Mouse (Mus musculus) hindbrain, embryonic 14.5 days (tissue): ENCODE measurements at regions not wholly inside any gene's neighbourhood (a gene's known extent, or its start where the extent isn't known, plus 50 kb on each side); places are given as distances from the start of the nearest gene placed in this dataset.

Source experiments
- ATAC-seq: fragments of 200-750 bp; cut with Nextera tagmentation; 2 replicates; pipeline ENCODE4 v1.8.0; 2017; ENCODE audit warnings: moderate number of reproducible peaks, mild to moderate bottlenecking, moderate TSS enrichment, moderate library complexity; ENCODE audit not compliant: low FRiP score
- DNase-seq: peaks from one replicate; pipeline ENCODE4 v3.0.0-alpha.2; 2015; ENCODE audit warnings: low spot score
- H3K27ac ChIP-seq: fragments of 300-500 bp; sonication (generic); 2 replicates; pipeline ENCODE4 v1.5.1; 2014; ENCODE audit warnings: mild to moderate bottlenecking, moderate library complexity
- H3K27me3 ChIP-seq: fragments of 300-500 bp; sonication (generic); 2 replicates; pipeline ENCODE4 v1.6.1; 2014; ENCODE audit warnings: mild to moderate bottlenecking, low read length, mixed read lengths; ENCODE audit not compliant: control insufficient read depth, insufficient read depth
- H3K36me3 ChIP-seq: fragments of 300-500 bp; sonication (generic); replicated peaks from 2 replicates; pipeline ENCODE4 v1.6.1; 2014; ENCODE audit not compliant: control insufficient read depth, insufficient read depth
- H3K4me1 ChIP-seq: fragments of 300-500 bp; sonication (generic); replicated peaks from 2 replicates; pipeline ENCODE4 v1.6.1; 2014; ENCODE audit warnings: antibody characterized with exemption, low read length, mixed read lengths; ENCODE audit not compliant: control insufficient read depth, insufficient read depth
- H3K4me2 ChIP-seq: fragments of 300-500 bp; sonication (generic); replicated peaks from 2 replicates; pipeline ENCODE4 v1.6.1; 2014; ENCODE audit warnings: mild to moderate bottlenecking, moderate library complexity
- H3K4me3 ChIP-seq: fragments of 300-500 bp; sonication (generic); replicated peaks from 2 replicates; pipeline ENCODE4 v1.5.1; 2014; ENCODE audit warnings: mild to moderate bottlenecking, low read length
- H3K9ac ChIP-seq: fragments of 300-500 bp; sonication (generic); 2 replicates; pipeline ENCODE4 v1.6.1; 2014
- H3K9me3 ChIP-seq: fragments of 300-500 bp; sonication (generic); 2 replicates; pipeline ENCODE4 v1.6.1; 2016; ENCODE audit warnings: low read length; ENCODE audit not compliant: control insufficient read depth
- WGBS: fragments of 180-500 bp; shearing (Covaris S2); extraction: QIAGEN DNeasy Blood & Tissue Kit; methylation state at CpG from one replicate; pipeline ENCODE4 v1.1.7; 2014; 5-methylcytosine and 5-hydroxymethylcytosine counted together

DNA sequence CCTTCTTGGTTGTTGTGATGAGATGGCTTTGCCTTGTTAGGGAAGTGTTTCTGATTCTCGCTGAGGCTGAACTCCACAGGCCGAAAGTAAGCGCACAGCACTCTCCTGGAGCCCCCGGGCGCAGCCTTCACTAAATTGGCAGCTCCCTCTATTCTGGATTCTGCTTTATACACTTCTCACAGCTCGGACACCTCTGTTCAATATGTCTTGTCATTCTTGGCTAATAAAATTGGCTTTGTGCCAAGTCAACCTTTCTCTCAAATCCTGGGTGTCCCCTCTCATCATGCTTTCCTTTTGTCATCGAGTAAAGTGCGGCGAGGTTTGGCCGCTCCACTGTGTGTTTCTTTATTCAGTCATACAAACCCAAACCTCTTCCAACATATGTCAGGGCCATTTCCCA lies 217.2 kb upstream of the Epha4 start:
- Histone ChIP-seq H3K4me2 (no peak overlapping the region), H3K27me3 (no peaks in the 10 kb centered on the region), H3K27ac (no peak overlapping the region), H3K4me3 (no peak overlapping the region), H3K4me1 (no peaks in the 10 kb centered on the region), H3K9ac (no peak overlapping the region), H3K9me3 (no peaks in the 10 kb centered on the region), H3K36me3 (no peaks in the 10 kb centered on the region)
- no peak for ATAC-seq
- no peak for DNase-seq
- 57% methylated on average over 10 of the region's 10 CpGs for WGBS

GRCm38 (mm10) chr1:77727561-77727960 lies 212.7 kb upstream of the Epha4 start:
- H3K36me3 ChIP-seq = no peaks in the 10 kb centered on the region
- 94% methylated on average over 2 of the region's 2 CpGs for WGBS
- no peaks in the 10 kb centered on the region for H3K27me3 ChIP-seq
- H3K9ac ChIP-seq = no peak overlapping the region
- DNase-seq = no peak
- no peak overlapping the region for H3K4me2 ChIP-seq
- H3K9me3 ChIP-seq = no peaks in the 10 kb centered on the region
- no peak for ATAC-seq
- no peak overlapping the region for H3K27ac ChIP-seq
- H3K4me3 ChIP-seq = no peak overlapping the region
- no peaks in the 10 kb centered on the region for H3K4me1 ChIP-seq

DNA sequence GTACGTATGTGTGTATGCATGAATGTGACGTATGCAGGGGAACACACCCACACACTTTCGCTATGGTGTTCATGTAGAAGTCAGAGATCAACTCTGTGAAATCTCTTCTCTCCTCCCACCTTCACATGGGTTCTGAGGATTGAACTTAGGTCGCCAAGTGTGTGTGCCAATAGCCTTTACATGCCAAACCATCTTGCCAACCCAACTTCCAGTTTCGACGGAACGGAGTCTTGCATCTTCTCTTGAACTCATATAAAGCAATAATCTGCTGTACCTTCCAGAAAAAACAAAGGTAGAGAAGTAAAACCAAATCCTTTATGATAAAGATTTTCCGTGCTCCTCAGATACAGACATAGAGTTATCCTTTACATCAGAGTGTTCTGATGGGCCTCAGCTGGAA lies 208.4 kb upstream of the Epha4 start:
- Histone ChIP-seq H3K4me3 (no peak overlapping the region), H3K27ac (no peak overlapping the region), H3K4me2 (no peak overlapping the region), H3K9ac (no peak overlapping the region), H3K4me1 (no peaks in the 10 kb centered on the region), H3K36me3 (no peaks in the 10 kb centered on the region), H3K9me3 (no peaks in the 10 kb centered on the region), H3K27me3 (no peaks in the 10 kb centered on the region)
- no peak for ATAC-seq
- DNase-seq = no peak
- 89% methylated on average over 8 of the region's 8 CpGs for WGBS

GRCm38 (mm10) chr1:77720859-77721258 lies 206.0 kb upstream of the Epha4 start:
- no peaks in the 10 kb centered on the region for H3K9me3 ChIP-seq
- H3K4me2 ChIP-seq = no peak overlapping the region
- ATAC-seq (no peak), DNase-seq (no peak)
- H3K27me3 ChIP-seq = no peaks in the 10 kb centered on the region
- H3K27ac ChIP-seq = no peak overlapping the region
- no peaks in the 10 kb centered on the region for H3K4me1 ChIP-seq
- H3K9ac ChIP-seq = no peak overlapping the region
- no peak overlapping the region for H3K4me3 ChIP-seq
- no peaks in the 10 kb centered on the region for H3K36me3 ChIP-seq
- WGBS = 88% methylated on average over 1 of the region's 1 CpGs

- H3K27me3 ChIP-seq = no peaks in the 10 kb centered on the region
- no peaks in the 10 kb centered on the region for H3K36me3 ChIP-seq
- no peak overlapping the region for H3K27ac ChIP-seq
- no peaks in the 10 kb centered on the region for H3K9me3 ChIP-seq
- no peak overlapping the region for H3K4me2 ChIP-seq
- H3K4me3 ChIP-seq = no peak overlapping the region
- peaks cover 12% of the 10 kb centered on the region for H3K4me1 ChIP-seq
- DNase-seq (no peak), ATAC-seq (no peak)
- WGBS = 70% methylated on average over 2 of the region's 2 CpGs
- no peak overlapping the region for H3K9ac ChIP-seq
Measured at GRCm38 (mm10) chr1:77713001-77713400, 198.1 kb upstream of the Epha4 start.

- ATAC-seq (no peak), DNase-seq (no peak)
- Histone ChIP-seq H3K9ac (peak overlapping the region; percentile 28; the same call in 1 of the 2 replicates), H3K27ac (peak overlapping the region; percentile 80), H3K9me3 (no peaks in the 10 kb centered on the region), H3K36me3 (no peaks in the 10 kb centered on the region), H3K4me3 (no peak overlapping the region), H3K4me2 (no peak overlapping the region; the same call in 1 of the 2 replicates), H3K4me1 (peaks cover 14% of the 10 kb centered on the region), H3K27me3 (no peaks in the 10 kb centered on the region)
- 43% methylated on average over 14 of the region's 14 CpGs for WGBS
Measured at GRCm38 (mm10) chr1:77708202-77709020, 193.5 kb upstream of the Epha4 start.

- Histone ChIP-seq H3K36me3 (no peaks in the 10 kb centered on the region), H3K27me3 (no peaks in the 10 kb centered on the region), H3K4me1 (no peaks in the 10 kb centered on the region), H3K9ac (no peak overlapping the region), H3K9me3 (no peaks in the 10 kb centered on the region), H3K4me3 (no peak overlapping the region), H3K4me2 (no peak overlapping the region), H3K27ac (no peak overlapping the region)
- DNase-seq = no peak
- no peak for ATAC-seq
- WGBS = 91% methylated on average over 3 of the region's 3 CpGs
Measured at GRCm38 (mm10) chr1:77695228-77696018, 180.5 kb upstream of the Epha4 start.

- H3K4me3 ChIP-seq = no peak overlapping the region
- H3K27ac ChIP-seq = no peak overlapping the region
- DNase-seq (no peak), ATAC-seq (no peak)
- no peaks in the 10 kb centered on the region for H3K36me3 ChIP-seq
- H3K27me3 ChIP-seq = no peaks in the 10 kb centered on the region
- H3K9ac ChIP-seq = no peak overlapping the region
- H3K4me1 ChIP-seq = no peaks in the 10 kb centered on the region
- WGBS = 85% methylated on average over 7 of the region's 7 CpGs
- H3K4me2 ChIP-seq = no peak overlapping the region
- H3K9me3 ChIP-seq = no peaks in the 10 kb centered on the region
Measured at GRCm38 (mm10) chr1:77663345-77663744, 148.5 kb upstream of the Epha4 start.

DNA sequence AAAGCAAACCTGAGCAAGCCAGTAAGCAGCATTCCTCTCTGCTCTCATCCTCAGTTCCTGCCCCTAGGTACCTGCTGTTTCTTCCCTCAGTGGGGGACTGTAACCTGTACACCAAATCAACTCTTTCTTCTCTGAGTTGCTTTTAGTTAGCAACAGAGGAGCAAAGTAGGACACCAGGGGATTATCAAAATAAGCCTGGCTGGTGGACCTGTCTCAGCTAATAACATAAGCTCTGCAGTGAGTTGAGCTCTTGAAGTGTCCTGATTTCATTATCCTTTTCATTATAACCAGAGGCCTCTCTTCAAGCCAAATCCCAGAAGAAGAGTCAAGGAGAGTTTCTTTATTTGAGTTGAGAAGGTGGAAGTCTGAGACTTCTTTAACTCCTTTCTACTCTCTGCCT lies 145.5 kb upstream of the Epha4 start:
- no peak for DNase-seq
- Histone ChIP-seq H3K36me3 (no peaks in the 10 kb centered on the region), H3K4me2 (no peak overlapping the region), H3K27me3 (no peaks in the 10 kb centered on the region), H3K4me1 (no peaks in the 10 kb centered on the region), H3K9ac (no peak overlapping the region), H3K4me3 (no peak overlapping the region), H3K27ac (no peak overlapping the region), H3K9me3 (no peaks in the 10 kb centered on the region)
- no peak for ATAC-seq
